Mouse (Mus musculus) limb, embryonic 12.5 days (tissue): Measurements from ENCODE around the gene D1Ertd622e. TPM values are rescaled to one million over a fixed set of nuclear protein-coding genes. Genes with fewer than 3 reads are reported as not detected.

ENCODE experiments used
- ATAC-seq: fragments of 200-750 bp; cut with Nextera tagmentation; 2 replicates; pipeline ENCODE4 v1.8.0; 2017; ENCODE audit warnings: low read depth, moderate TSS enrichment; ENCODE audit not compliant: insufficient number of reproducible peaks, insufficient read depth, low FRiP score, low TSS enrichment
- H3K27ac ChIP-seq: fragments of 300-500 bp; sonication (generic); 2 replicates; pipeline ENCODE4 v1.5.1; 2016; ENCODE audit warnings: mild to moderate bottlenecking, moderate library complexity
- H3K27me3 ChIP-seq: fragments of 300-500 bp; sonication (generic); 2 replicates; pipeline ENCODE4 v1.6.1; 2016; ENCODE audit warnings: mild to moderate bottlenecking, moderate library complexity
- H3K36me3 ChIP-seq: fragments of 300-500 bp; sonication (generic); 2 replicates; pipeline ENCODE4 v1.6.1; 2016; ENCODE audit warnings: mild to moderate bottlenecking, moderate library complexity
- H3K4me1 ChIP-seq: fragments of 300-500 bp; sonication (generic); replicated peaks from 2 replicates; pipeline ENCODE4 v1.6.1; 2016
- H3K4me2 ChIP-seq: fragments of 300-500 bp; sonication (generic); 2 replicates; pipeline ENCODE4 v1.6.1; 2016; ENCODE audit warnings: mild to moderate bottlenecking, moderate library complexity
- H3K4me3 ChIP-seq: fragments of 300-500 bp; sonication (generic); replicated peaks from 2 replicates; pipeline ENCODE4 v1.5.1; 2016; ENCODE audit warnings: mild to moderate bottlenecking
- H3K9ac ChIP-seq: fragments of 300-500 bp; sonication (generic); replicated peaks from 2 replicates; pipeline ENCODE4 v1.6.1; 2016; ENCODE audit warnings: mild to moderate bottlenecking, moderate library complexity
- H3K9me3 ChIP-seq: fragments of 300-500 bp; sonication (generic); 2 replicates; pipeline ENCODE4 v1.6.1; 2016; ENCODE audit warnings: mild to moderate bottlenecking, moderate library complexity
- WGBS: fragments of 180-500 bp; shearing (Covaris S2); methylation state at CpG from one replicate; pipeline ENCODE4 v1.1.7; 2016; 5-methylcytosine and 5-hydroxymethylcytosine counted together
- polyA plus RNA-seq: library from polyadenylated mRNA; unstranded; fragments of >200 nt; fragmentation: Nextera tagmentation; extraction: Ambion mirVana; gene quantifications from 2 replicates; pipeline ENCODE4 v1.2.1, GENCODE M21; 2016

D1Ertd622e gene
- polyA plus RNA-seq: 13.2 and 14.7 TPM in 2 replicates

DNA sequence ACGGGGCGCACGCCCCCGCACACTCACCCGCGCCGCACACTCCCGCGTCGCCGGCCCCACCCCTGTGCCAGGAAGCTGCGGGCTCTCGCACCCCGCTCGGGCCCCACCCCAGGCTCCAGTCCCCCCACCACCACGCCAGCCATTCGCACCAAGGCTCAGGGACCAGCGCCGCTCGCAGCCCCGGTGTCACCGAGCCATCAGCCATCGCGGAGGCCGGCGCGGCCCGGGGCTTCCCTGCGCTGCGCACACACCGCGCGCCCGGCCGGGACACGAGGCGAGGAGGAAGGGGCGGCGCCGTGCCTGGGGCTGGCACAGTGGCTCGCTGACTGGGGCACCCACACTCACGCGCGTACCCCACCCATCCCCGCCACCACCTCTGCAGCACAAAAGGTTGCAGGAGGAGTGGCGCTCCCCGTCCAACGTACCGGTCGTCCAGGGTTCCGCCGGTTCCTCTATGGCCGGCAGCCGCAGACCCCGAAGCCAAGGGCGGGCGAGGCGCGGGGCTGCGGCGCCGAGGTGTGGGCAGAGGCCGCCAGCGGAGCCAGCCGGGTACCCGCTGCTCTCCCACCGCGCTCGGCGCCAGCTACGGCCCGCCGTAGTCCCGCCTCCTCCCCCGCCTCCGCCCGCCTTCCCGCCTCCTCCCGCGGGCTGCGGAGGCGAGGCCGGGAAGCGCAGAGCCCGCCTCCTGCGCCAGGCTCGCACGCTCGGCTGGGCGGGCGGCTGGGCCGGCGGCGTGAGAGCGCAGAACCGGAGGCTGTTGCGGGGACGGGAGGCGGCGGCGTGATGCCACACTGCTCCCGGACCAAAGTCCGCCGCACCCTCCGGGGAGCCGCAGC lies at the start of gene D1Ertd622e:
D1Ertd622e (minus strand) TSS at position 669 of the 836 bp plus-strand sequence.
- Histone ChIP-seq H3K4me3 (peak within 1 kb of the TSS; percentile 83), H3K27me3 (peaks cover 3% of the 10 kb centered on the region; the same call in 1 of the 2 replicates), H3K9ac (peak within 1 kb of the TSS; percentile 84), H3K9me3 (no peaks in the 10 kb centered on the region), H3K4me2 (peak within 1 kb of the TSS; percentile 95), H3K4me1 (peaks cover 26% of the 10 kb centered on the region), H3K36me3 (no peaks in the 10 kb centered on the region), H3K27ac (peak within 1 kb of the TSS; percentile 83)
- ATAC-seq: peak; percentile 88
- WGBS: under 1% methylated on average over 88 of the region's 106 CpGs

DNA sequence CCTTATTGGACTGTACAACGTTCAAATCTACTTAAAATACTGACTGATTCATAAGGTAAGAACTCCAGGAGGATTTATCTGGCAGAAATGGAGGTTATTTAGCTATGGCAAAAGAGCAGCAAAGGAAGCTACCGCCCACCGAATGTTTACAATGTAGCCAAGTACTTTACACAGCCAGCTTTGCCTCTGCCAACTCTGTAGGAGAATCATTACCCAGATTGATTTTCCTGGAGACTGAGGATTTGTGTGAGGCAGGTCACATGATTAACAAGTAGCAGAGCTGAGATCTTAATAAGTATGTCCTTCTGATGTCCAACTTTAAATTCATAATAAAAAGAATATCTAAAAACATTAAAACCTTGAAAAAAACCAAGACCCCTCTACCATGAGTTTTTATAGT lies 48.6 kb upstream of the D1Ertd622e start:
- peaks cover 59% of the 10 kb centered on the region for H3K36me3 ChIP-seq
- WGBS: 96% methylated on average over 3 of the region's 3 CpGs

DNA sequence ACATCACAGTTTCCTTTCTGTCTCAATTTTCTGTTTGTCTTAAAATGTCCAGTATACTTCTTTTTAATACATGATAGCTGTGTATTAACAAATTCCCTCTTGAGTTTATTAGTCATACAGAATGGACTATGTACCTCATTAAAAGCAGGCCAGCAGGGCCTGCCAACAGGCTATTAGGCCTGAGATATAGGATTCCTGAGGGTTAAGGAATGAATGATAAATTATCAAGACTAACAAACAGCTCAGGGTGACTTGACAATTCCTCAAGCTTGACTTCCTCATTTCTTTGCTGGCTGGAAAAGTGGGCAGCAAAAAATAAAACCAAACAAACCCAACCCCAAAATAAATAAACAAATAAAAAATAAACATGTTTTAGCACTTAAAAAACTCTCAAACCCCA lies 43.5 kb upstream of the D1Ertd622e start:
- Histone ChIP-seq H3K9ac (no peak overlapping the region), H3K27me3 (no peaks in the 10 kb centered on the region)
- no peak for ATAC-seq

More for the DNA sequence above, 48.6 kb upstream of the D1Ertd622e start:
- Histone ChIP-seq H3K4me1 (no peaks in the 10 kb centered on the region), H3K4me3 (no peak overlapping the region), H3K9ac (no peak overlapping the region), H3K27me3 (no peaks in the 10 kb centered on the region), H3K9me3 (no peaks in the 10 kb centered on the region), H3K27ac (no peak overlapping the region), H3K4me2 (no peak overlapping the region)
- no peak for ATAC-seq

DNA sequence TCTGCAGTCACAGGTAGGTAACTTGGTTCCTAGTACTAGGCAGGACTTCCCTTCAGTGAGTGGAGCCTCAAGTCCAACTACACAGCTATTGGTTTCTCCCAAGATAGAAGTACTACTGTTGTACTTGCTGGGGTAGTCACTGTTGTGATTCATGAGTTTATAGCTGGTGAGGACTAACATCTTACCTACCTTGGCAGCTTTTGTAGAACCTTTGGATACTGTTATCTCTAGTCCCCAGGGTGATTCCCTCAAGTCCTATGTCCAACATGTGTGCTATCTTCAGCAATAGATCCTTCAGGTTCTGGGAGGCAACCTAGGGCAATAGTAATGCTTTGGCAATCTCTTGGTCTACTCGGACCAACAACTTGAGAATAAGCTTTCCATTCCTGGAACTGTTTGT lies 42.8 kb upstream of the D1Ertd622e start:
- H3K4me3 ChIP-seq: no peak overlapping the region
- no peak overlapping the region for H3K9ac ChIP-seq
- WGBS: 91% methylated on average over 1 of the region's 1 CpGs
- no peaks in the 10 kb centered on the region for H3K9me3 ChIP-seq
- H3K4me1 ChIP-seq: no peaks in the 10 kb centered on the region
- no peaks in the 10 kb centered on the region for H3K27me3 ChIP-seq
- no peak for ATAC-seq
- no peak overlapping the region for H3K4me2 ChIP-seq
- H3K36me3 ChIP-seq: peaks cover 26% of the 10 kb centered on the region
- H3K27ac ChIP-seq: no peak overlapping the region

More for the DNA sequence above, 43.5 kb upstream of the D1Ertd622e start:
- Histone ChIP-seq H3K4me2 (no peak overlapping the region), H3K36me3 (peaks cover 31% of the 10 kb centered on the region), H3K4me1 (no peaks in the 10 kb centered on the region), H3K4me3 (no peak overlapping the region), H3K27ac (no peak overlapping the region), H3K9me3 (no peaks in the 10 kb centered on the region)

DNA sequence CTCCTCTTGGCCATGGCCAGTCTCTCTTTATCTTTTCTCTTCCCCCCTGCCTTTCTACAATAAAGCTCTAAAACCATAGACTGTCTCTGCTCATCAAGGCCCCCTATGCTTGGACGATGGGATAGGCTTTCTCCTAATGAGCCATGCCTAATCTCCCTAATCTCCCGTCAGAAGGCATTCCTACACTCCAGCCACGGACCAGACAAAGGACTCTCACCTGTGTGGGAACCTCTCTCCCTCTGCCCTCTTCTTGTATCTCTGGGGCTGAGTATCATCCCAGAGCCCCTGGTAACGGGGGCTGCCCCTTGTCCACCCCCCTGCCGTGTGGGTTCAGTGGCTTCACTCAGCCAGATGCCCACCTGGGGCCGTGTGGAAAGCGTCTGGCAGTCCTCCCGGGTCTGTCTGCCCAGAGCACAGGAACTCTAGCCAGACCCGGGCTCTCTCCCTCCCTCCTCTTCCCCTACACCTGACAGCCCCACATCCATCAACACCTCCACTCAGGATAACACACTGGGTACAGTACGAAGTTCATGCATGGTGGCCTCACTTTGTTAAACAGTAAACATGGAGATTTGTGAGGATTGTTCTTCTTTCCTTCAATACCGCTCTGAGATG lies 37.2 kb upstream of the D1Ertd622e start:
- H3K4me2 ChIP-seq: 0 out of 2 replicates have a peak overlapping the region, but pooled peaks have one; percentile 13
- H3K4me3 ChIP-seq: no peak overlapping the region

DNA sequence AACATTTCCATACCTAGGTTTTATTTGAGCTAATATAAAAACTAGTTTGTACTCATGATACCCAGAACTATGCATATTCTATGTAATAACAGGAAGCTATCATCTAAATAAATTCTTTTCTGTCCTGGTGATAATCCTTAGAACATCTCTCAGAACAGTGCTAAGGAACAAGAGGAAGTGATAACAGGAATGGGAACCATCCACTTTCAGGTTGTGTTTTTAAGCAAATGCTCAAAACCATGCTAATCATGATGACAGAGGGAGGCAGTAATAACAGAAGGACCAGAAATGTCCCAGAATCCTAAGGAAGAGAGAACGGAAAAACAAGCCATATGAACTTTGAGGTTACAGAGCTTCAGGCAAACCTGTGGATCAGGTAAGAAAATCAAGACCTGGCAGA lies 35.4 kb upstream of the D1Ertd622e start:
- no peak overlapping the region for H3K4me3 ChIP-seq
- no peaks in the 10 kb centered on the region for H3K36me3 ChIP-seq
- no peak overlapping the region for H3K4me2 ChIP-seq
- no peaks in the 10 kb centered on the region for H3K27me3 ChIP-seq
- H3K4me1 ChIP-seq: no peaks in the 10 kb centered on the region; the same call in 1 of the 2 replicates
- 94% methylated on average over 1 of the region's 1 CpGs for WGBS
- H3K27ac ChIP-seq: no peak overlapping the region
- no peak for ATAC-seq
- H3K9ac ChIP-seq: no peak overlapping the region
- no peaks in the 10 kb centered on the region for H3K9me3 ChIP-seq

More for the DNA sequence above, 37.2 kb upstream of the D1Ertd622e start:
- no peak for ATAC-seq
- no peaks in the 10 kb centered on the region for H3K27me3 ChIP-seq
- H3K36me3 ChIP-seq: 0 out of 2 replicates have a peak, but pooled peaks cover under 1% of the 10 kb centered on the region
- no peaks in the 10 kb centered on the region; the same call in 1 of the 2 replicates for H3K4me1 ChIP-seq
- no peaks in the 10 kb centered on the region for H3K9me3 ChIP-seq
- 21% methylated on average over 11 of the region's 11 CpGs for WGBS
- no peak overlapping the region for H3K9ac ChIP-seq
- H3K27ac ChIP-seq: no peak overlapping the region

DNA sequence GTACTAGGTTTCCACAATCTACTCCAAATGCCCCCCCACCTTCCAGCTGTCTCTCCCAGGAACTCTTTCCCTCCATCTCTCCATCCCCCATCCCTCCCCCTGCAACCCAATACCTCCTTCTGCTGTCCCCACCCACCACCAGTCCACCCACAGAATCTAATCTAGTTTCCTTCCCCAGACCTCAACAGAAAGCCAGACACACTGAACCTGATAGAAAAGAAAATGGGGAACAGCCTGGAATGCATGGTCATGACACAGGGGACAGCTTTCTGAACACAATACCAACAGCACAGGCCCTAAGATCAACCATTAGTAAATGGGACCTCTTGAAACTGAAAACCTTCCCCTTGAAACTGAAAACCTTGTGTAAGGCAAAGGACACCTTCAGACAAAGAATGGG lies 32.0 kb upstream of the D1Ertd622e start:
- Histone ChIP-seq H3K27me3 (no peaks in the 10 kb centered on the region), H3K4me1 (no peaks in the 10 kb centered on the region), H3K27ac (no peak overlapping the region), H3K4me3 (no peak overlapping the region), H3K9ac (no peak overlapping the region), H3K4me2 (no peak overlapping the region), H3K36me3 (no peaks in the 10 kb centered on the region), H3K9me3 (no peaks in the 10 kb centered on the region)
- ATAC-seq: no peak

DNA sequence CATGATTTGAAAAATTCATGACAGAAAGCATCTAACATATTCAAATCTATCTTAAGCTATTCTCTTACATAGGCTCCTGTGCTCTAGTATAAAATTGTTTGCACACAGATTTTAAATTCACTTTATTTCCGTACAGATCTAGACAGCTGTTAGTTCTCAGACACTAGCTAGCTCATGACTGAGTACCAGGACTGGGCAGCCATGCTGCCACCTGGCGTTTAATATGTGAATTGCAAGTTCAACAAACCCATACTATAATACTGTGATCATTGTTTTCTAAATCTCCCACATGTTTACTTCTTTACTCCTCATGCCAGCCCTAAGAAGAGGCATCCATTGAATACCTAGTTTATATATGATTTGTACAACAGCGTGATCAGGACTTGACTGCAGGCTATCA lies 26.9 kb upstream of the D1Ertd622e start:
- H3K4me3 ChIP-seq: no peak overlapping the region
- WGBS: 15% methylated on average over 3 of the region's 3 CpGs
- no peaks in the 10 kb centered on the region for H3K27me3 ChIP-seq
- H3K27ac ChIP-seq: no peak overlapping the region
- no peaks in the 10 kb centered on the region for H3K4me1 ChIP-seq
- no peak overlapping the region for H3K9ac ChIP-seq
- 0 out of 2 replicates have a peak, but pooled peaks have one; percentile 37 for ATAC-seq
- no peak overlapping the region for H3K4me2 ChIP-seq
- no peaks in the 10 kb centered on the region for H3K36me3 ChIP-seq
- no peaks in the 10 kb centered on the region for H3K9me3 ChIP-seq

DNA sequence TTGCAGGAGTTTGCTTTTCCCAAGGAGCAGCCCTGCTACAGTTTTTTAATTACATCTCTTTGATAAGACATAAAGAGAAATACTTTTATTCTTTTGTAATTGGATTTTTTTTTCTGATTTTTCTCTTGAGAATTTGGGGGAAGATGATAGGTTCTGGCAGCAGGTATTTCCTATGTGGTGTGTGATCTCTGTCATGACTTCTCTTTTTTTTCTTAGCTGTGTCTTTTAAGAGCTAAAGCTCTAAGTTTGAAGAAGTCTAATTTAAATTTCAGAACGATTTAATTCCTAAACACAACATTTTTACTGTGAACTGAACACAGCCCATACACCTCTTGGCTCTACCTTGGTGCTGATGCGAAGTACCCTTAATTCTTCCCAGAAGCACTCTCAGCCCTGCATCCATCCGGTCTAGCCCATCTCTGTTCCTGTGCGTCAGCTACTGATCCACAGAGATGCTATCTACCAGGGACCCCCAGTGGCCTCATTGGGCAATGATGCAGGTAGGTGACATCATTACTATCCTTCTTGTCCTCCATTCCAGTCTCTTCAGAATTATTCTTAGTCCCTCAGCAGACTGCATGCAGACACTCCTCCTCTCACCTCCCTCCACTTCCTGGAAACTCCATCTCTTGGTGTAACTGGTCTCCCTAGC lies 14.8 kb upstream of the D1Ertd622e start:
- Histone ChIP-seq H3K36me3 (no peaks in the 10 kb centered on the region), H3K27me3 (no peaks in the 10 kb centered on the region), H3K4me2 (no peak overlapping the region), H3K4me3 (no peak overlapping the region), H3K27ac (no peak overlapping the region), H3K4me1 (no peaks in the 10 kb centered on the region), H3K9me3 (no peaks in the 10 kb centered on the region), H3K9ac (no peak overlapping the region)
- ATAC-seq: no peak
- WGBS: 79% methylated on average over 4 of the region's 4 CpGs

DNA sequence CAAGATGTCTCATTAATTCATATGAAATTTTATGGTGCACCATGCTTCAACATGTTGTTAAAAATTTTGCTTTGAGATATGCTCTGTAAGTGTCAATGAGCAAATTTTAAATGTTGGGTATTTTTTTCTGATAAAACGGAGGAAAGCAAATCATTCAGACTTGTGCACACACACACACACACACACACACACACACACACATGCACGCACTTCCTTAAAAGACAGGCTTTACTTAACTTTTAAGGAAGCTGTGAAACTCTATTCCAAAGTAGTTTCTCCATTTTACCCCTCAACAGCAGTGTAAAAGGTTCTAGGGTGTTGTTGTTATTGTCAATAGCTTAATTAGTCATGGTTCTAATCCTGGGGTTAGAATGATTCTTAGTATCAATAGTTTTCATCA lies 14.2 kb upstream of the D1Ertd622e start:
- Histone ChIP-seq H3K9ac (no peak overlapping the region), H3K27me3 (no peaks in the 10 kb centered on the region), H3K4me1 (no peaks in the 10 kb centered on the region), H3K36me3 (no peaks in the 10 kb centered on the region), H3K9me3 (no peaks in the 10 kb centered on the region), H3K4me3 (no peak overlapping the region), H3K27ac (no peak overlapping the region), H3K4me2 (no peak overlapping the region)
- no peak for ATAC-seq
- WGBS: 76% methylated on average over 2 of the region's 2 CpGs

DNA sequence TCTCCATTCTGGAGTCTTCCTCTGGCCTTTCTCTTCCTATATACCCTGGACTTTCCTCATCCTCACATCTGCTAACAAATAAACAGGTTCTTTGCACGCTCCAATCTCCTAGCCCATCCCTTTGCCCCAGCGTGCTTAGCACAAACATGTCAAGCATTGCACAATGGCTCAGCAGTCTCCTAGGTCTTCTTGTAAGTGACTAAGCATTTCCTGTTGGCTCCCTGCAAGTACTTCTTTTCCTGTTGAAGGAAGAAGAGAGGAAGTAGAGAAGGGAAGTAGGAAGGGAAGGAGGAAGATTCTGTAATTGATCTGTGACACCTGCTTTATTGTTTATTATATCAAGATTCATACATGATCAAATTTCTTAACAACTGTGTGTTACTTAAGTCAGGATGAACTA lies 11.0 kb upstream of the D1Ertd622e start:
- Histone ChIP-seq H3K4me1 (no peaks in the 10 kb centered on the region), H3K9ac (no peak overlapping the region), H3K9me3 (no peaks in the 10 kb centered on the region), H3K4me3 (no peak overlapping the region), H3K27me3 (no peaks in the 10 kb centered on the region), H3K36me3 (no peaks in the 10 kb centered on the region), H3K27ac (no peak overlapping the region), H3K4me2 (no peak overlapping the region)
- ATAC-seq: no peak
- WGBS: 77% methylated on average over 2 of the region's 2 CpGs
